Mouse (Mus musculus) ES-Bruce4 (cell line): Measurements from ENCODE around the gene Esf1.
"Not testable (repeated sequence)": the region's sequence is repeated elsewhere in the genome, so short reads cannot be mapped to it uniquely, and the experiment has no call there.

Experiments used
- EP300 ChIP-seq: IDR thresholded peaks from 2 replicates; pipeline ENCODE4 v1.6.1; 2011; ENCODE audit warnings: low read depth, low read length; ENCODE audit not compliant: insufficient read depth
- POLR2A ChIP-seq: IDR thresholded peaks from one replicate; pipeline ENCODE4 v1.8.1; 2011; ENCODE audit warnings: low read length; ENCODE audit not compliant: insufficient read depth

- TF ChIP-seq POLR2A, EP300: not testable (repeated sequence)
Measured at GRCm38 (mm10) chr2:140151743-140152142, 18.6 kb downstream of the Esf1 start, which contains the start of gene Gm17374.
